Mouse (Mus musculus) myocyte (in vitro differentiated cells): Measurements from ENCODE around the gene Alg9. TPM values are rescaled to one million over a fixed set of nuclear protein-coding genes. Genes with fewer than 3 reads are reported as not detected.
A peak's percentile ranks its signal among the peaks of the same experiment; 100 is the strongest.

ENCODE experiments used
- H3K27me3 ChIP-seq: one replicate; pipeline ENCODE4 v1.6.1; 2011; ENCODE audit not compliant: control insufficient read depth, insufficient read depth, insufficient read length
- H3K36me3 ChIP-seq: one replicate; pipeline ENCODE4 v1.6.1; 2011; ENCODE audit not compliant: control insufficient read depth, insufficient read depth
- H3K4me2 ChIP-seq: one replicate; pipeline ENCODE4 v1.6.1; 2011; ENCODE audit warnings: low read depth, control low read depth
- H3K4me3 ChIP-seq: one replicate; pipeline ENCODE4 v1.5.1; 2011; ENCODE audit warnings: mild to moderate bottlenecking, control low read depth, moderate library complexity
- H3K79me2 ChIP-seq: one replicate; pipeline ENCODE4 v1.6.1; 2011; ENCODE audit not compliant: control insufficient read depth, insufficient read depth
- H3ac ChIP-seq: one replicate; pipeline ENCODE4 v1.6.1; 2011; ENCODE audit not compliant: control insufficient read depth, insufficient read length
- CEBPB ChIP-seq: IDR thresholded peaks from 2 replicates; pipeline ENCODE4 v1.6.1; 2011; ENCODE audit warnings: mild to moderate bottlenecking, moderate library complexity; ENCODE audit not compliant: poor library complexity, insufficient read depth, severe bottlenecking
- E2F4 ChIP-seq: IDR thresholded peaks from one replicate; pipeline ENCODE4 v1.6.1; 2011; ENCODE audit warnings: mild to moderate bottlenecking, control low read depth, moderate library complexity; ENCODE audit not compliant: insufficient read depth
- MAX ChIP-seq: IDR thresholded peaks from one replicate; pipeline ENCODE4 v1.6.1; 2011; ENCODE audit warnings: low read depth, mild to moderate bottlenecking, control low read depth
- MYOD1 ChIP-seq, 3 experiments: IDR thresholded peaks; one replicate each; pipeline ENCODE4 v1.6.1; 2011; ENCODE audit warnings: control low read depth in 2 of 3, low read depth in 2 of 3, mild to moderate bottlenecking in 2 of 3, moderate library complexity in 1 of 3; ENCODE audit not compliant: insufficient read length in 2 of 3, control insufficient read depth in 1 of 3
- MYOG ChIP-seq, 3 experiments: IDR thresholded peaks; one replicate each; pipeline ENCODE4 v1.6.1; 2011; ENCODE audit warnings: control low read depth in 2 of 3, low read depth in 2 of 3, mild to moderate bottlenecking in 2 of 3; ENCODE audit not compliant: insufficient read length in 2 of 3, control insufficient read depth in 1 of 3, insufficient read depth in 1 of 3
- POLR2A ChIP-seq: IDR thresholded peaks from one replicate; pipeline ENCODE4 v1.6.1; 2011; ENCODE audit warnings: low read depth, mild to moderate bottlenecking, control low read depth, moderate library complexity; ENCODE audit not compliant: insufficient read length
- POLR2AphosphoS2 ChIP-seq: IDR thresholded peaks from one replicate; pipeline ENCODE4 v1.6.1; 2011; ENCODE audit warnings: low read depth, control low read depth; ENCODE audit not compliant: insufficient read length
- REST ChIP-seq: IDR thresholded peaks from one replicate; pipeline ENCODE4 v1.6.1; 2011; ENCODE audit warnings: mild to moderate bottlenecking, control low read depth, moderate library complexity; ENCODE audit not compliant: insufficient read depth, insufficient read length
- SRF ChIP-seq: IDR thresholded peaks from one replicate; pipeline ENCODE4 v1.6.1; 2011; ENCODE audit warnings: low read depth; ENCODE audit not compliant: control insufficient read depth, insufficient read length
- TCF12 ChIP-seq: IDR thresholded peaks from one replicate; pipeline ENCODE4 v1.6.1; 2011; ENCODE audit warnings: mild to moderate bottlenecking, control low read depth; ENCODE audit not compliant: poor library complexity, insufficient read depth, severe bottlenecking
- TCF3 ChIP-seq: IDR thresholded peaks from one replicate; pipeline ENCODE4 v1.6.1; 2011; ENCODE audit warnings: low read depth, control low read depth; ENCODE audit not compliant: insufficient read length
- USF1 ChIP-seq: IDR thresholded peaks from one replicate; pipeline ENCODE4 v1.6.1; 2011; ENCODE audit warnings: low read depth, mild to moderate bottlenecking, control low read depth, moderate library complexity
- polyA plus RNA-seq: library from polyadenylated mRNA; unstranded; fragments of >200 nt; fragmentation: generic; extraction: Trizol; gene quantifications from one replicate; pipeline ENCODE4 v1.2.1, GENCODE M21; 2012; ENCODE audit warnings: missing spikeins

Gene Alg9
- polyA plus RNA-seq, result 22.5 TPM

- peak in 1 of 3 experiments; percentile 14 for TF ChIP-seq MYOG (IDR thresholded peaks at IDR 0.05; ENCODE audit: control insufficient read depth in 1 of 3, insufficient read depth in 1 of 3, insufficient read length in 2 of 3, low read depth in 2 of 3)
- TF ChIP-seq TCF3, result no peak
- no peak for TF ChIP-seq SRF
- peak; percentile 55 for TF ChIP-seq POLR2A
- Histone ChIP-seq H3ac (peak within 1 kb of the TSS; percentile 71), H3K27me3 (no peaks in the 10 kb centered on the region), H3K4me2 (peak within 1 kb of the TSS; percentile 97), H3K36me3 (no peaks in the 10 kb centered on the region), H3K79me2 (peaks cover 4% of the 10 kb centered on the region), H3K4me3 (peak within 1 kb of the TSS; percentile 39)
Observed at GRCm38 (mm10) chr9:50774991-50775612, at the start of gene Alg9, which contains the start of gene 1110032A03Rik. Gene Alg9, plus strand, starts transcription at chr9:50775019. Gene 1110032A03Rik, minus strand, starts transcription at chr9:50775520.

- Histone ChIP-seq H3ac (no peak overlapping the region), H3K79me2 (no peaks in the 10 kb centered on the region), H3K27me3 (no peaks in the 10 kb centered on the region), H3K4me3 (no peak overlapping the region), H3K36me3 (no peaks in the 10 kb centered on the region), H3K4me2 (no peak overlapping the region)
- no peak for TF ChIP-seq REST
- TF ChIP-seq MYOD1 (IDR thresholded peaks at IDR 0.05; ENCODE audit: control insufficient read depth in 1 of 3, insufficient read length in 2 of 3, low read depth in 2 of 3), result no peak
- no peak for TF ChIP-seq USF1
- TF ChIP-seq TCF3, result no peak
- no peak for TF ChIP-seq POLR2AphosphoS2
- no peak for TF ChIP-seq TCF12
- TF ChIP-seq SRF, result no peak
- no peak for TF ChIP-seq POLR2A
- no peak for TF ChIP-seq E2F4
- no peak for TF ChIP-seq MAX
- no peak for TF ChIP-seq CEBPB
- no peak for TF ChIP-seq MYOG (IDR thresholded peaks at IDR 0.05; ENCODE audit: control insufficient read depth in 1 of 3, insufficient read depth in 1 of 3, insufficient read length in 2 of 3, low read depth in 2 of 3)
Observed at GRCm38 (mm10) chr9:50725921-50726590, 48.8 kb upstream of the Alg9 start.

- H3K4me3 ChIP-seq, result peak overlapping the region; percentile 27
- H3K79me2 ChIP-seq, result no peaks in the 10 kb centered on the region
- TF ChIP-seq MYOD1 (IDR thresholded peaks at IDR 0.05; ENCODE audit: control insufficient read depth in 1 of 3, insufficient read length in 2 of 3, low read depth in 2 of 3), result peak in 2 of 3 experiments; percentile 29 to 62
- no peak for TF ChIP-seq TCF3
- peak in 1 of 3 experiments; percentile 65 for TF ChIP-seq MYOG (IDR thresholded peaks at IDR 0.05; ENCODE audit: control insufficient read depth in 1 of 3, insufficient read depth in 1 of 3, insufficient read length in 2 of 3, low read depth in 2 of 3)
- TF ChIP-seq E2F4, result no peak
- TF ChIP-seq CEBPB, result no peak
- TF ChIP-seq REST, result no peak
- TF ChIP-seq SRF, result no peak
- TF ChIP-seq MAX, result no peak
- no peak for TF ChIP-seq POLR2AphosphoS2
- TF ChIP-seq TCF12, result no peak
- no peak for TF ChIP-seq POLR2A
- TF ChIP-seq USF1, result no peak
- H3ac ChIP-seq, result no peak overlapping the region
- H3K4me2 ChIP-seq, result peak overlapping the region; percentile 86
- H3K36me3 ChIP-seq, result no peaks in the 10 kb centered on the region
- no peaks in the 10 kb centered on the region for H3K27me3 ChIP-seq
Observed at GRCm38 (mm10) chr9:50727171-50727924, 47.5 kb upstream of the Alg9 start.

GRCm38 (mm10) chr9:50727925-50728651 lies 46.7 kb upstream of the Alg9 start:
- Histone ChIP-seq H3ac (no peak overlapping the region), H3K4me2 (peak overlapping the region; percentile 86), H3K79me2 (no peaks in the 10 kb centered on the region), H3K4me3 (peak overlapping the region; percentile 27), H3K36me3 (no peaks in the 10 kb centered on the region), H3K27me3 (no peaks in the 10 kb centered on the region)
- TF ChIP-seq MAX (no peak), TCF12 (no peak), POLR2A (peak; percentile 23), MYOD1 (IDR thresholded peaks at IDR 0.05; ENCODE audit: control insufficient read depth in 1 of 3, insufficient read length in 2 of 3, low read depth in 2 of 3) (no peak), MYOG (IDR thresholded peaks at IDR 0.05; ENCODE audit: control insufficient read depth in 1 of 3, insufficient read depth in 1 of 3, insufficient read length in 2 of 3, low read depth in 2 of 3) (no peak)
